Mouse (Mus musculus) spleen, adult 2 months (tissue): ENCODE data around the gene Anp32b.

Experiments
- CTCF ChIP-seq: fragments of 200-500 bp; IDR thresholded peaks from 2 replicates; pipeline ENCODE4 v1.5.1; 2011; ENCODE audit warnings: mild to moderate bottlenecking, inconsistent platforms; ENCODE audit not compliant: insufficient read depth, insufficient read length, insufficient replicate concordance; ENCODE audit errors: extremely low read depth
- POLR2A ChIP-seq: fragments of 200-500 bp; IDR thresholded peaks from 2 replicates; pipeline ENCODE4 v1.6.1; 2011; ENCODE audit warnings: low read depth, low read length, inconsistent platforms

DNA sequence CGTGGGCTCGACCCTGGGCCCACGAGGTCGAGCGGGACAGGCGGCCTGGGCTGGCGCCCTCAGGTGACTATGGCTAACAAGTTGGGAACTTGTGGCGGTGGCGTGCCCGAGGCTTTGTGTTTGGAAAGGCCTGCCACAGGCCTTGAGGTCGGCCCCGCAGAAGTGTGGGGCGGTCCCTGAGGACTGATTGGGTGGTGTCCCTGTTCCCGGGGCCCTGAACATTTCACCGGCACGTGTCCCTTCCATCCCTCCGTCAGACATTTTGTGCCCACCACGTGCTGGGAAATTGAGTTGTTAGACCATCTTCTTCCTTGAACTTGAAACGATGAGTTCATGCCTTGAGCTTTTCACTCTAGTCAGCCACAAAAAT, 1.8 kb downstream of the Anp32b start:
- peak; percentile 42 for TF ChIP-seq POLR2A
- no peak for TF ChIP-seq CTCF
